Mouse (Mus musculus) intestine, postnatal 0 days (tissue): Measurements from ENCODE around the gene Gm5148. TPM values are rescaled to one million over a fixed set of nuclear protein-coding genes. Genes with fewer than 3 reads are reported as not detected.

ENCODE experiments used
- ATAC-seq: fragments of 200-750 bp; cut with Nextera tagmentation; 2 replicates; pipeline ENCODE4 v1.8.0; 2017; ENCODE audit warnings: mild to moderate bottlenecking, moderate TSS enrichment, moderate library complexity
- H3K27ac ChIP-seq: fragments of 300-500 bp; sonication (generic); 2 replicates; pipeline ENCODE4 v1.5.1; 2014; ENCODE audit warnings: mild to moderate bottlenecking, low read depth, low read length, moderate library complexity
- H3K27me3 ChIP-seq: fragments of 300-500 bp; sonication (generic); replicated peaks from 2 replicates; pipeline ENCODE4 v1.6.1; 2014; ENCODE audit warnings: low read length, mixed read lengths; ENCODE audit not compliant: control insufficient read depth, insufficient read depth
- H3K36me3 ChIP-seq: fragments of 300-500 bp; sonication (generic); 2 replicates; pipeline ENCODE4 v1.6.1; 2014; ENCODE audit warnings: mild to moderate bottlenecking, moderate library complexity; ENCODE audit not compliant: control insufficient read depth, insufficient read depth
- H3K4me1 ChIP-seq: fragments of 300-500 bp; sonication (generic); replicated peaks from 2 replicates; pipeline ENCODE4 v1.6.1; 2014; ENCODE audit warnings: antibody characterized with exemption, low read length, mixed read lengths; ENCODE audit not compliant: control insufficient read depth, insufficient read depth
- H3K4me2 ChIP-seq: fragments of 300-500 bp; sonication (generic); replicated peaks from 2 replicates; pipeline ENCODE4 v1.6.1; 2014; ENCODE audit warnings: low read depth, mild to moderate bottlenecking, moderate library complexity
- H3K4me3 ChIP-seq: fragments of 300-500 bp; sonication (generic); 2 replicates; pipeline ENCODE4 v1.5.1; 2014; ENCODE audit warnings: low read depth, low read length
- H3K9ac ChIP-seq: fragments of 300-500 bp; sonication (generic); 2 replicates; pipeline ENCODE4 v1.6.1; 2014; ENCODE audit warnings: mild to moderate bottlenecking, low read depth, low read length
- H3K9me3 ChIP-seq: fragments of 300-500 bp; sonication (generic); 2 replicates; pipeline ENCODE4 v1.6.1; 2016; ENCODE audit warnings: mixed run types; ENCODE audit not compliant: control insufficient read depth
- CTCF ChIP-seq: sonication (generic); IDR thresholded peaks from 2 replicates; pipeline ENCODE4 v1.5.1; 2016; ENCODE audit warnings: low read depth, mild to moderate bottlenecking, control low read depth, antibody characterized with exemption, moderate library complexity
- WGBS: fragments of 180-500 bp; shearing (Covaris S2); extraction: QIAGEN DNeasy Blood & Tissue Kit; methylation state at CpG from one replicate; pipeline ENCODE4 v1.1.7; 2014; 5-methylcytosine and 5-hydroxymethylcytosine counted together
- polyA plus RNA-seq: library from polyadenylated mRNA; unstranded; fragments of >200 nt; fragmentation: Nextera tagmentation; extraction: Ambion mirVana; gene quantifications from 2 replicates; pipeline ENCODE4 v1.2.1, GENCODE M21; 2015

Gene Gm5148
- polyA plus RNA-seq, 1 experiment from 2014 or later, result 4.5 TPM

GRCm38 (mm10) chr3:37673513-37674261 lies 50.6 kb downstream of the Gm5148 start:
- TF ChIP-seq CTCF, result no peak
- WGBS, result 62% methylated on average over 13 of the region's 13 CpGs
- no peak overlapping the region for H3K27ac ChIP-seq

GRCm38 (mm10) chr3:37672266-37673040 lies 51.8 kb downstream of the Gm5148 start:
- H3K4me2 ChIP-seq, result 0 out of 2 replicates have a peak overlapping the region, but pooled peaks have one; percentile 21

More at GRCm38 (mm10) chr3:37673513-37674261, 50.6 kb downstream of the Gm5148 start:
- Histone ChIP-seq H3K36me3 (no peaks in the 10 kb centered on the region), H3K9me3 (no peaks in the 10 kb centered on the region), H3K4me3 (no peak overlapping the region), H3K4me2 (0 out of 2 replicates have a peak overlapping the region, but pooled peaks have one; percentile 4), H3K9ac (no peak overlapping the region), H3K4me1 (no peaks in the 10 kb centered on the region), H3K27me3 (0 out of 2 replicates have a peak, but pooled peaks cover 7% of the 10 kb centered on the region)
- ATAC-seq, result peak; percentile 39; the same call in 1 of the 2 replicates

GRCm38 (mm10) chr3:37669100-37669499 lies 55.2 kb downstream of the Gm5148 start:
- Histone ChIP-seq H3K4me2 (no peak overlapping the region), H3K9me3 (no peaks in the 10 kb centered on the region), H3K27ac (no peak overlapping the region), H3K9ac (no peak overlapping the region), H3K4me3 (no peak overlapping the region), H3K27me3 (0 out of 2 replicates have a peak, but pooled peaks cover 7% of the 10 kb centered on the region), H3K4me1 (peaks cover 6% of the 10 kb centered on the region; the same call in 1 of the 2 replicates), H3K36me3 (no peaks in the 10 kb centered on the region)
- TF ChIP-seq CTCF, result no peak
- WGBS, result 98% methylated on average over 20 of the region's 20 CpGs
- no peak for ATAC-seq

More at GRCm38 (mm10) chr3:37672266-37673040, 51.8 kb downstream of the Gm5148 start:
- no peaks in the 10 kb centered on the region for H3K9me3 ChIP-seq
- 0 out of 2 replicates have a peak, but pooled peaks have one; percentile 29 for ATAC-seq
- H3K27ac ChIP-seq, result no peak overlapping the region
- no peaks in the 10 kb centered on the region for H3K4me1 ChIP-seq
- no peak for TF ChIP-seq CTCF
- 0 out of 2 replicates have a peak, but pooled peaks cover 7% of the 10 kb centered on the region for H3K27me3 ChIP-seq
- H3K4me3 ChIP-seq, result no peak overlapping the region
- no peaks in the 10 kb centered on the region for H3K36me3 ChIP-seq
- WGBS, result 33% methylated on average over 15 of the region's 15 CpGs
- H3K9ac ChIP-seq, result no peak overlapping the region

- no peak overlapping the region for H3K27ac ChIP-seq
Observed at GRCm38 (mm10) chr3:37668652-37669051, 55.6 kb downstream of the Gm5148 start.

GRCm38 (mm10) chr3:37667736-37668135 lies 56.6 kb downstream of the Gm5148 start:
- Histone ChIP-seq H3K36me3 (no peaks in the 10 kb centered on the region), H3K4me3 (no peak overlapping the region), H3K4me2 (no peak overlapping the region), H3K27me3 (0 out of 2 replicates have a peak, but pooled peaks cover 7% of the 10 kb centered on the region), H3K9ac (no peak overlapping the region), H3K4me1 (peaks cover 6% of the 10 kb centered on the region; the same call in 1 of the 2 replicates), H3K27ac (no peak overlapping the region), H3K9me3 (no peaks in the 10 kb centered on the region)
- 0 out of 2 replicates have a peak, but pooled peaks have one; percentile 8 for TF ChIP-seq CTCF
- ATAC-seq, result no peak
- WGBS, result 32% methylated on average over 7 of the region's 7 CpGs

More at GRCm38 (mm10) chr3:37668652-37669051, 55.6 kb downstream of the Gm5148 start:
- H3K9me3 ChIP-seq, result no peaks in the 10 kb centered on the region
- WGBS, result 86% methylated on average over 12 of the region's 12 CpGs
- H3K9ac ChIP-seq, result no peak overlapping the region
- peaks cover 6% of the 10 kb centered on the region; the same call in 1 of the 2 replicates for H3K4me1 ChIP-seq
- no peak for TF ChIP-seq CTCF
- ATAC-seq, result no peak
- H3K36me3 ChIP-seq, result no peaks in the 10 kb centered on the region
- H3K4me3 ChIP-seq, result no peak overlapping the region
- no peak overlapping the region for H3K4me2 ChIP-seq
- H3K27me3 ChIP-seq, result 0 out of 2 replicates have a peak, but pooled peaks cover 7% of the 10 kb centered on the region

DNA sequence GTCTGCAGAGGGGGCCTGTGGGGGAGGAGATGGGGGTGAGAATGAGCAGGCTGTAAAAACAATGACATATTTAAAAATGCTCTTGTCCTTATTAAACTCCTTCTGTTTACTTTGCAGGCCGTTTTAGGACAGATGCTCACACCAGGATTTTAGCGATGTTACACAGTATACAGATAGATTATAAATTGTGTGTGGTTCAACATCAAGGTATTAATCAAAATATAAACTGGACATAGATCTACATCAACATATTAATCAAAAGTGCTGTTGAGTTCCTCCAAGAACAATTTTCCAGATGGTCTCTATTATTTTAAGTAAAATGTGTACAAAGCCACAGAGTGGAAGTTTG lies 57.2 kb downstream of the Gm5148 start:
- ATAC-seq, result no peak
- Histone ChIP-seq H3K9ac (no peak overlapping the region), H3K36me3 (no peaks in the 10 kb centered on the region), H3K4me1 (peaks cover 6% of the 10 kb centered on the region; the same call in 1 of the 2 replicates), H3K27ac (no peak overlapping the region), H3K27me3 (0 out of 2 replicates have a peak, but pooled peaks cover 7% of the 10 kb centered on the region), H3K9me3 (no peaks in the 10 kb centered on the region), H3K4me2 (0 out of 2 replicates have a peak overlapping the region, but pooled peaks have one; percentile 27), H3K4me3 (no peak overlapping the region)
- 10% methylated on average over 2 of the region's 2 CpGs for WGBS
- TF ChIP-seq CTCF, result no peak
